ENCODE assay signal across 23 mouse cellular contexts in the genomic region with DNA sequence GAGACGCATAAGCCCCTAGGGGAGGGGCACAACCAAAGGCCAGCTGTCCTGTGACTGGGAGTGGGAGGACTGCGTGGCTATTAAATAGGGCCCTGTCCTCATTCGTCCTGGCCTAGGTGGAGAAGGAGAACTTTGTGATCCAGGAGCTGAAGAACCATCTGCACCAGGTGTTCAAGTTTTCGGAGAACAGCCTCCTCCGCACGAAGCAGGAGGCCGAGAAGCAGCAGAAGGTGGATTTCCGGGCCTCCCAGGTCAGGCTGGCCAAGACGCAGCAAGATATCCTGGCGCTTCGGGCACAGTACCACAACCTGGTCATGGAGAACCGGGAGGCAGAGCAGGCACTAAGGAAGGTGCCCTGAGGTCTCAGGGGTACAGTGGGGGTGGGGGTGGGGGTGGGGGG. TPM values are rescaled to one million over a fixed set of nuclear protein-coding genes. Genes with fewer than 3 reads are reported as not detected.
A peak's percentile ranks its signal among the peaks of the same experiment; 100 is the strongest.
DNase-seq lines count a peak whose midpoint lies in the region.
"Had no signal": no experiment of that assay in that cellular context is flagged by ENCODE, and none has a peak within 500 bp of the region (broad histone marks: within the 10 kb centered on the region; RNA-seq: fewer than 3 reads in every experiment).

No protein-coding gene starts in this region.

- no peaks in the 10 kb centered on the region for H3K36me3 ChIP-seq in heart, embryonic 10.5 days
- H3K36me3 ChIP-seq: embryonic facial prominence, embryonic 15.5 days; heart, embryonic 12.5 days had no signal

- peaks cover 30% of the 10 kb centered on the region for H3K4me1 ChIP-seq in heart, embryonic 10.5 days

- H3K4me3 ChIP-seq in heart, embryonic 10.5 days = no peak overlapping the region
- H3K4me3 ChIP-seq: embryonic facial prominence, embryonic 15.5 days; erythroblast, embryonic 14.5 days; heart, adult 2 months; heart, embryonic 12.5 days had no signal

- 88% methylated on average over 12 of the region's 12 CpGs for WGBS in heart, embryonic 10.5 days

- no peaks in the 10 kb centered on the region for H3K9me3 ChIP-seq in heart, embryonic 10.5 days
- H3K9me3 ChIP-seq: embryonic facial prominence, embryonic 15.5 days; G1E; heart, embryonic 12.5 days had no signal

- H3K27ac ChIP-seq in heart, embryonic 10.5 days = 0 out of 2 replicates have a peak overlapping the region, but pooled peaks have one; percentile 9
- H3K27ac ChIP-seq: embryonic facial prominence, embryonic 15.5 days; heart, adult 2 months had no signal

- peaks cover 63% of the 10 kb centered on the region for H3K27me3 ChIP-seq in heart, embryonic 10.5 days (ENCODE audit: insufficient read depth, poor library complexity, severe bottlenecking)
- H3K27me3 ChIP-seq: embryonic facial prominence, embryonic 15.5 days had no signal

- DNase-seq in cerebellum, adult 11-12 months = peak; percentile 80
- DNase-seq in cerebellum, postnatal 4 days (ENCODE audit: low spot score in 2 of 2) = no peak
- no peak for DNase-seq in heart, embryonic 10.5 days (ENCODE audit: low spot score)
- DNase-seq in heart, adult 11 months = no peak
- peak; percentile 80 for DNase-seq in cerebellum, adult 9-11 months
- no peak for DNase-seq in right cerebral cortex, adult 2 months (ENCODE audit: low spot score in 2 of 2)
- no peak for DNase-seq in urinary bladder, adult 2 months (ENCODE audit: low spot score)
- DNase-seq: adrenal gland, adult 8-10 months; adrenal gland, postnatal 36 days; B cell, adult 2 months; gastrocnemius, postnatal 10 days; heart, adult 2 months; kidney, adult 8-10 months had no signal

RNA-seq across cellular contexts. Expression of gene Rita1, which starts 10.2 kb away (rescaled TPM):
- polyA plus RNA-seq in heart, embryonic 10.5 days (2016; fragmentation: Nextera tagmentation; extraction: Ambion mirVana) = 11.0 and 11.2 TPM in 2 replicates
- polyA plus RNA-seq in urinary bladder, adult 2 months (2012; rRNA removed) = 11.0 and 12.9 TPM in 2 replicates

RNA-seq across cellular contexts. Expression of gene Ddx54, which starts 10.3 kb away (rescaled TPM):
- polyA plus RNA-seq in heart, embryonic 10.5 days (2016; fragmentation: Nextera tagmentation; extraction: Ambion mirVana) = 47.1 and 49.4 TPM in 2 replicates
- 25.7 and 26.2 TPM in 2 replicates for polyA plus RNA-seq in urinary bladder, adult 2 months (2012; rRNA removed)

RNA-seq across cellular contexts. Expression of gene Iqcd, which starts 13.4 kb away (rescaled TPM):
- polyA plus RNA-seq in heart, embryonic 10.5 days (2016; fragmentation: Nextera tagmentation; extraction: Ambion mirVana) = 0.15 and 0.24 TPM in 2 replicates
- 1.6 and 1.8 TPM in 2 replicates for polyA plus RNA-seq in urinary bladder, adult 2 months (2012; rRNA removed)

RNA-seq across cellular contexts. Expression of gene Tpcn1, which starts 13.7 kb away (rescaled TPM):
- polyA plus RNA-seq in heart, embryonic 10.5 days (2016; fragmentation: Nextera tagmentation; extraction: Ambion mirVana) = 13.0 and 21.7 TPM in 2 replicates
- 38.6 and 55.0 TPM in 2 replicates for polyA plus RNA-seq in urinary bladder, adult 2 months (2012; rRNA removed)

RNA-seq across cellular contexts. Expression of gene Cfap73, which starts 31.8 kb away (rescaled TPM):
- polyA plus RNA-seq in heart, embryonic 10.5 days (2016; fragmentation: Nextera tagmentation; extraction: Ambion mirVana) = 0.39 TPM in 1 of 2 replicates, not detected in the other
- polyA plus RNA-seq in urinary bladder, adult 2 months (2012; rRNA removed) = not detected in 2 replicates
- polyA plus RNA-seq: CD4-positive, CD25-positive, alpha-beta regulatory T cell, adult 4 months; embryonic facial prominence, embryonic 11.5 days; erythroblast, embryonic 14.5 days; forebrain, embryonic 11.5 days; G1E; heart, embryonic 12.5 days; heart, embryonic 16.5 days; inflammation-experienced regulatory T-cells, adult 6 months; intestine, postnatal 0 days had no signal

Comparison
In these comparisons a context has a peak if more than half of its experiments do, and no peak if none do; other contexts are left out.
1. DNase-seq: peak in cerebellum, adult 11-12 months (single experiment) and cerebellum, adult 9-11 months (single experiment); none in cerebellum, postnatal 4 days (0 of 2), heart, embryonic 10.5 days (single experiment), heart, adult 11 months (single experiment), right cerebral cortex, adult 2 months (0 of 2) and urinary bladder, adult 2 months (single experiment).